8 mouse cellular contexts compared by ENCODE assay signal in genomic region chr9:88437342-88438236, GRCm38 (mm10). TPM values are rescaled to one million over a fixed set of nuclear protein-coding genes. Genes with fewer than 3 reads are reported as not detected.
DNase-seq lines count a peak whose midpoint lies in the region; ATAC-seq and TF ChIP-seq lines count a peak whose summit lies in the region.

No protein-coding gene starts in this region.

- DNase-seq in lung, embryonic 14.5 days = no peak
- DNase-seq in lung, adult 18-20 months = no peak
- DNase-seq in induced T-regulatory cell, adult 2 months (ENCODE audit: low read depth) = peak; percentile 70
- DNase-seq in urinary bladder, adult 18-20 months (ENCODE audit: low spot score in 2 of 2) = no peak
- DNase-seq in ovary, postnatal 10 days (ENCODE audit: low spot score) = no peak
- no peak for DNase-seq in kidney, postnatal 10 days

- H3K27ac ChIP-seq in lung, embryonic 14.5 days (ENCODE audit: low read depth) = peak overlapping the region; percentile 92; the same call in 1 of the 2 replicates
- no peak overlapping the region for H3K27ac ChIP-seq in bone marrow macrophage, adult 2 months (ENCODE audit: insufficient read depth, low read depth, low read length)
- peak overlapping the region; percentile 87; the same call in 1 of the 2 replicates for H3K27ac ChIP-seq in neural tube, embryonic 13.5 days (replicated peaks)

- H3K4me3 ChIP-seq in lung, embryonic 14.5 days (ENCODE audit: low read depth, low read length) = peak overlapping the region; percentile 73
- H3K4me3 ChIP-seq in bone marrow macrophage, adult 2 months (ENCODE audit: insufficient read depth, low read length) = peak overlapping the region; percentile 83
- H3K4me3 ChIP-seq in neural tube, embryonic 13.5 days = peak overlapping the region; percentile 76

- no peaks in the 10 kb centered on the region for H3K27me3 ChIP-seq in lung, embryonic 14.5 days (ENCODE audit: insufficient read depth, low read length)
- H3K27me3 ChIP-seq in neural tube, embryonic 13.5 days = no peaks in the 10 kb centered on the region

- no peak for TF ChIP-seq CTCF in lung, embryonic 14.5 days (IDR thresholded peaks at IDR 0.05; ENCODE audit: low read depth)
- TF ChIP-seq CTCF in bone marrow macrophage, adult 2 months (IDR thresholded peaks at IDR 0.05; ENCODE audit: low read depth, low read length) = no peak

- peak overlapping the region; percentile 84 for H3K4me2 ChIP-seq in lung, embryonic 14.5 days
- H3K4me2 ChIP-seq in neural tube, embryonic 13.5 days = peak overlapping the region; percentile 87

- ATAC-seq in lung, embryonic 14.5 days (ENCODE audit: insufficient read depth) = no peak
- ATAC-seq in neural tube, embryonic 13.5 days (ENCODE audit: low read depth) = no peak

- 45% methylated on average over 10 of the region's 10 CpGs for WGBS in lung, embryonic 14.5 days
- WGBS in neural tube, embryonic 13.5 days = 52% methylated on average over 10 of the region's 10 CpGs

- H3K9me3 ChIP-seq in lung, embryonic 14.5 days (ENCODE audit: low read depth, low read length) = no peaks in the 10 kb centered on the region
- no peaks in the 10 kb centered on the region for H3K9me3 ChIP-seq in neural tube, embryonic 13.5 days

- TF ChIP-seq POLR2A in bone marrow macrophage, adult 2 months (IDR thresholded peaks at IDR 0.05; ENCODE audit: borderline replicate concordance, low read depth, low read length) = no peak

- peak overlapping the region; percentile 82 for H3K9ac ChIP-seq in lung, embryonic 14.5 days
- peak overlapping the region; percentile 83 for H3K9ac ChIP-seq in neural tube, embryonic 13.5 days

- no peaks in the 10 kb centered on the region for H3K4me1 ChIP-seq in lung, embryonic 14.5 days (ENCODE audit: insufficient read depth)
- H3K4me1 ChIP-seq in bone marrow macrophage, adult 2 months (ENCODE audit: control insufficient read depth, insufficient read depth, low read length) = peaks cover 14% of the 10 kb centered on the region
- peaks cover 17% of the 10 kb centered on the region for H3K4me1 ChIP-seq in neural tube, embryonic 13.5 days (replicated peaks)

- H3K36me3 ChIP-seq in lung, embryonic 14.5 days (ENCODE audit: insufficient read depth) = no peaks in the 10 kb centered on the region
- no peaks in the 10 kb centered on the region for H3K36me3 ChIP-seq in neural tube, embryonic 13.5 days

RNA-seq across cellular contexts. Expression of gene Snx14, which starts 1.2 kb away (rescaled TPM):
- 22.9 and 24.5 TPM in 2 replicates for polyA plus RNA-seq in lung, embryonic 14.5 days (2014; fragmentation: Nextera tagmentation; extraction: Ambion mirVana)
- 39.0 and 40.4 TPM in 2 replicates for polyA plus RNA-seq in bone marrow macrophage, adult 2 months (2012; ENCODE audit: insufficient read depth, insufficient read length, missing spikeins)
- polyA plus RNA-seq in neural tube, embryonic 13.5 days (2015; fragmentation: Nextera tagmentation; extraction: Ambion mirVana) = 26.6 and 28.1 TPM in 2 replicates

RNA-seq across cellular contexts. Expression of gene Gm20537, which starts 18.8 kb away (rescaled TPM):
- 0.68 TPM in 1 of 2 replicates, not detected in the other for polyA plus RNA-seq in lung, embryonic 14.5 days (2014; fragmentation: Nextera tagmentation; extraction: Ambion mirVana)
- polyA plus RNA-seq in bone marrow macrophage, adult 2 months (2012; ENCODE audit: insufficient read depth, insufficient read length, missing spikeins) = 2.4 and 3.5 TPM in 2 replicates
- polyA plus RNA-seq in neural tube, embryonic 13.5 days (2015; fragmentation: Nextera tagmentation; extraction: Ambion mirVana) = 1.5 TPM in 1 of 2 replicates, not detected in the other

RNA-seq across cellular contexts. Expression of gene Syncrip, which starts 44.8 kb away (rescaled TPM):
- 141 and 151 TPM in 2 replicates for polyA plus RNA-seq in lung, embryonic 14.5 days (2014; fragmentation: Nextera tagmentation; extraction: Ambion mirVana)
- polyA plus RNA-seq in bone marrow macrophage, adult 2 months (2012; ENCODE audit: insufficient read depth, insufficient read length, missing spikeins) = 87.7 and 105 TPM in 2 replicates
- polyA plus RNA-seq in neural tube, embryonic 13.5 days (2015; fragmentation: Nextera tagmentation; extraction: Ambion mirVana) = 76.1 and 85.3 TPM in 2 replicates
